Mouse (Mus musculus) MN1 (cell line): ENCODE data around the gene Ahnak.

Source experiments
- DNase-seq: peaks from one replicate; pipeline ENCODE4 v3.0.0-alpha.2; 2016; ENCODE audit warnings: low spot score

The Ahnak gene

GRCm38 (mm10) chr19:8989066-8989566, at the start of gene Ahnak:
Gene Ahnak (plus strand): TSS chr19:8989284.
- DNase-seq: peak; percentile 60

DNA sequence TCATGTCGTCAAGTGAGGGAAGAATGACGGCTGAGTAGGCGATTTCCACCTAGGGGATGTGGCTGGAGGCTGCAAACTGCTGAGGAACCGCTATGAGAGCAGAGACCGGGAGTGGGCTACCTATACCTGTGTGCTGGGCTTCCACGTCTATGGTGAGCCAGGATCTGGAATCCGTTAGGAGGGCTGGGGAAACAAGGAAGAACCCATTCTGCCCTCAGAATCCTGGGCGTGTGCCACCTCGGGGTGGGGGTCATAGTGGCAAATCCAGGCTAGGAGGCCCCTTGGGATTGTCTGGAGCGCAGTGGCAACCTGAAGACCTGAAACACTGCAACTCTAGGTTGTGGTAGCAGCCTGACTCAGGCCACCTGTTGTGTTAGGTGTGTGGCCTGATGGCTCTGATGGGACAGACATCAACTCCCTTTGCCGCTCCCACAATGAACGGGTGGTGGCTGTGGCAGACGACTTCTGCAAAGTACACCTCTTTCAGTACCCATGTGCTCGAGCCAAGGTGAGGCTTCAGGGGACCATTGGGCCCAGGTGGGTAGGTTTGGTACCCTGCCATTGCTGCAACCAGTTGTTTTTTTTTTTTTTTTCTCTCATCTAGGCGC, 48.5 kb upstream of the Ahnak start:
- no peak for DNase-seq

DNA sequence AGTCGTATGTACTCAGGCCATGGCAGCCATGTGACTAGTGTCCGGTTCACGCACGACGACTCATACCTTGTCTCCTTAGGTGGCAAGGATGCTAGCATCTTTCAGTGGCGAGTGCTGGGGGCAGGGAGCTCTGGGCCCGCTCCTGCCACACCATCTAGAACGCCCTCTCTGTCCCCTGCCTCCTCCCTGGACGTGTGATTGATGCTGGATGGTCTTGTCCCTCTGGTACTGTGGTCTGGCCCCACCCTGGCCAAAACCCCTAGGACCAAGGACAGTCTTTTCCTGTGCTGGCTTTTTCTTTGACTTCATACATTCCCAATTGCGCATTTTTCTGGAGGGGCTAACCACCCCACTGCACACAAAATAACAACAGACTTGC, 48.0 kb upstream of the Ahnak start:
- no peak for DNase-seq

DNA sequence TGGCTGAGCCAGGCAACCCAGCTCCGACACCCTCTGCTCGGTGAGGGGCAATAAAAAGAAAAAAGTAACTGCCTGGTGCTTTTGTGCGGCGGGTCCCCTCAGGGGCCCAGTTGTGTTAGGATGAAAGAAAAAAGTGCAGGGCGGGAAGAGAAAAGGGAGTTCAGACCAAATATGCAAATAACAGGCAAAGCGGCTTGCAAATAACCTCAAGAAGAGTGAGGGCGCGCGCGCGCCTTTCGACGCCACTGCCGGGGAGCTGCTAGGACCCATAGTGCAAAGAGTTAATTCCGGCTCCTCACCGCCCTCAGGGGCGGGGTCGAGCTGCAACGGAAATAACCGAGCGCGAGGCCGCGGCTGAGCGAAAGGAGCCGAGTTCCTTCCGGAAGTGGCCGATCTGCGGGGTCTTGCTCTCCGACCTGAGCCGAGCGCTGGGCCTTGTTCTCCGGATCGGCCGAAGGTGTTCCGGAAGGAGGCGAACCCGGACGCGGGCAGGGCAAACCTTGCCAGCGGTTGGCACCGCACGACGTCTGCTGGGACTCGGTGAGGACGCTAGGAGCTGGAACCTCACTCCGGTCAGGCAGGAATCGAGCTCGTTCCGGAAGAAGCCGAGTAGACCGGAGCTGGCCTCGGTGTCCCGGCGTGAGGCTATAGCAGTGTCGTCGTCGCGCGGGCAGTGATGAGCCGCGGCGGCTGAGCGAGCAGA, 47.4 kb upstream of the Ahnak start, which contains the start of gene Mta2:
Gene Mta2, plus strand, starts transcription at position 361 of the 703 bp plus-strand sequence.
- peak; percentile 96 for DNase-seq

GRCm38 (mm10) chr19:8942276-8942964, 46.7 kb upstream of the Ahnak start:
- no peak for DNase-seq

GRCm38 (mm10) chr19:8943047-8943446, 46.0 kb upstream of the Ahnak start:
- no peak for DNase-seq

GRCm38 (mm10) chr19:8944062-8944461, 45.0 kb upstream of the Ahnak start:
- DNase-seq: no peak

- peak; percentile 57 for DNase-seq
Observed at GRCm38 (mm10) chr19:8944750-8945149, 44.3 kb upstream of the Ahnak start.

DNA sequence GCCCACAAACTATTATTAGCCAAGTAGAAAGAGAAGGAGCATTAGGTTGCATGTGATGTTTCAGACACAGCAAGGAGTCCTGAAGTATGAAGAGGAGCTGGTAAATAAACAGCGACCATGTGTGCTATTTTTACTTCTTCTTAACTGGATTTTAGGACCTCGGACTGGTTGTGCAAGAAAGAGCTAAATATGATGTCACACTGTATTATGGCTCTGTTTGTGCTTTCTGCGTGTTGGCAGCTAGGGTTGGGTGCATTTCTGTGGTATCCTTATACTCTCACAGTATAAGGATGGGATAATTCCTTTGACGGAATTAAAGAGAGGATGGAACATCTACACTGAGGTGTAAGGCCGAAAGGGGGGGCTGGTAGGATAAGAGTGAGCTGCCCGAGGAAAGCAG, 43.8 kb upstream of the Ahnak start:
- DNase-seq: no peak

GRCm38 (mm10) chr19:8946929-8947328, 42.2 kb upstream of the Ahnak start:
- DNase-seq: no peak

DNA sequence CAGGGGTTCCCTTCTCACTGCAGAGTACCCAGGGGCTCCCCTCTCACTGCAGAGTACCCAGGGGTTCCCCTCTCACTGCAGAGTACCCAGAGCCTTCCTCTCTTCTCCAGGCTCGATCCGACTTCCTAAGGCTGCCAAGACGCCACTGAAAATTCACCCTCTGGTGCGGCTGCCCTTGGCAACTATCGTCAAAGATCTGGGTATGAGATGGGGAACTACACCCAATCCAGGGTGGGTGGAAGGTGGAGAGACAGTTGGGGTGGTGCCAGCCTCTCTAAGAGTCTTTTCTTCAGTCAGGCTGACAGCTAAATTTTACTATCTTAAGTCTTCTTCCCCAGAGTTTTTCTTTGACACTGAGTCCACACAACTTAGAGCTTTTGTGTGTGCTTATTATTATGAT, 38.9 kb upstream of the Ahnak start:
- DNase-seq: no peak

- no peak for DNase-seq
Observed at GRCm38 (mm10) chr19:8952241-8952640, 36.8 kb upstream of the Ahnak start.

GRCm38 (mm10) chr19:8953135-8954039, 35.7 kb upstream of the Ahnak start, which contains the start of gene Tut1:
Gene Tut1 (plus strand): TSS chr19:8953847.
- DNase-seq: peak; percentile 96

- no peak for DNase-seq
Observed at GRCm38 (mm10) chr19:8954171-8954570, 34.9 kb upstream of the Ahnak start.

- DNase-seq: no peak
Observed at GRCm38 (mm10) chr19:8962256-8962655, 26.8 kb upstream of the Ahnak start.

DNA sequence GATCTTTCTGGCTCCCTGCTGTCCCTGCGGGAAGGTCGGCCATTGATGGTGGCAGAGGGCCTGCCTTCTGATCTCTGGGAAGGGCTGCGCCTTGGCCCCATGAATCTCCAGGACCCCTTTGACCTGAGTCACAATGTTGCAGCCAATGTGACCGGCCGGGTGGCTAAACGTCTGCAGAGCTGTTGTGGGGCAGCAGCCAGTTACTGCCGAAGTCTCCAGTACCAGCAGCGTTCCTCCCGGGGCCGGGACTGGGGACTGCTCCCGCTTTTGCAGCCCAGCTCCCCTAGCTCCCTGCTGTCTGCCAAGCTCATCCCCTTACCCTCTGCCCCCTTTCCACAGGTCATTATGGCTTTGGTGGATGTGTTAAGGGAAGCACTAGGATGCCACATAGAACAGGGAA, 24.0 kb upstream of the Ahnak start:
- no peak for DNase-seq

DNA sequence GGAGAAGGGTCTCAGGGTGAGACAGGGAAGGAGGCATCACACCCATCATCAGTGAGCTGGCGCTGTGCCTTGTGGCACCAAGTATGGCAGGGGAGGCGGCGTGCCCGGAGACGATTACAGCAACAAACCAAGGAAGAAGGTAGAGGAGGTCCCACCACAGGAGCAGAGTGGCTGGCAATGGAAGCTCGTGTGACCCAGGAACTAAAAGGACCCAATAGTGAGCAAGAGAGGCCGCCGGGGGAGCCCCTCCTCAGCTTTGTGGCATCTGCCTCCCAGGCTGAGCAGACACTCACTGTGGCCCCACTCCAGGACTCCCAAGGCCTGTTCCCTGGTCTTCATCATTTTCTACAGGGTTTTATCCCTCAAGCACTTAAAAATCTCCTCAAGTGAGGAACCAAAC, 23.3 kb upstream of the Ahnak start:
- no peak for DNase-seq

- no peak for DNase-seq
Observed at GRCm38 (mm10) chr19:8966198-8966589, 22.9 kb upstream of the Ahnak start.

- peak; percentile 96 for DNase-seq
Observed at GRCm38 (mm10) chr19:8966590-8967372, 22.3 kb upstream of the Ahnak start, which contains the start of gene Eef1g. Gene Eef1g (plus strand): TSS chr19:8967041.

DNA sequence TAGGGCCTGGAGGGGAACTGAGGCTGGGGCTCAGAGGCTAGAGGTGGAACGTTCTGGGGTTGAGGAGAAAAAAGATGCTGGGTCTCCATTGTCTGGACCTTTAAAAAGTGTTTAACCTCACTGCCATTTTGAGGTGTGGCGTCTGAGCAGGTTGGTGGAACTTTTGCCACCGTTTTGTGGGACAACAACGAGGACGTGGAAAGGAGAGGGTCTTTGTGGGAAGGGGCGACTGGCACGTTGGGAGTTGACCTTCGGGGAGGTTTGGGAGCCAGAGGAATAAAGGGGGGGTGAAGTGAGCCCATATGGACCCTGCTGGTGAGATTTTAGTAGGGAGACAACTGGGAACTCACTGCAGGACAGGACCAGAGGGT, 21.7 kb upstream of the Ahnak start:
- DNase-seq: no peak

DNA sequence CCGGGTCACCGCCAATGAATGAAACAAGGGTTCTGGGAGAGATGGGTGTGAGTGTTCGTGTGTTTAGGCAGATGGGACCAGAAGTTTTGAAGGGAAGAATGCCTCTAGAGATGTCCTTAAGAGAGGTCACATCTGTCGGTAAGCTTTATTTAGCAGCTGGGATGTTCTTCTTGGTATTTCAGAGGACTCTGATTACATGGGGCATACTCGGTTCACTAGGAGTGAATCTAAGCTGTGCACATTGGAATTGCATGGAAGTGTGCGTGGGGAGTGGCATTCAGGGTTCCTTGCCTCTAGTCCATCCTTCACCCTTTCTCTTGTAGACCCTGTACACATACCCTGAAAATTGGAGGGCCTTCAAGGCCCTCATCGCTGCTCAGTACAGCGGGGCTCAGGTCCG, 21.2 kb upstream of the Ahnak start:
- DNase-seq: no peak
